Mouse (Mus musculus) C2C12 (cell line): ENCODE results near the gene Nav3. TPM values are rescaled to one million over a fixed set of nuclear protein-coding genes. Genes with fewer than 3 reads are reported as not detected.

ENCODE experiments used
- H3K27me3 ChIP-seq: one replicate; pipeline ENCODE4 v1.6.1; 2011; ENCODE audit not compliant: control insufficient read depth, insufficient read depth, insufficient read length
- H3K36me3 ChIP-seq: one replicate; pipeline ENCODE4 v1.6.1; 2011; ENCODE audit not compliant: control insufficient read depth, insufficient read depth
- H3K4me3 ChIP-seq: one replicate; pipeline ENCODE4 v1.5.1; 2011; ENCODE audit warnings: mild to moderate bottlenecking, control low read depth; ENCODE audit not compliant: poor library complexity, insufficient read depth, severe bottlenecking
- H3K79me2 ChIP-seq: one replicate; pipeline ENCODE4 v1.6.1; 2011; ENCODE audit not compliant: control insufficient read depth, insufficient read depth
- H3K79me3 ChIP-seq: one replicate; pipeline ENCODE4 v1.6.1; 2011; ENCODE audit warnings: low read depth, control low read depth
- H3ac ChIP-seq: one replicate; pipeline ENCODE3; 2011; ENCODE audit warnings: low read depth; ENCODE audit not compliant: control insufficient read depth, insufficient read length
- CEBPB ChIP-seq: IDR thresholded peaks from one replicate; pipeline ENCODE4 v1.6.1; 2011; ENCODE audit warnings: low read depth, mild to moderate bottlenecking, control low read depth, moderate library complexity
- CTCF ChIP-seq: IDR thresholded peaks from one replicate; pipeline ENCODE4 v1.5.1; 2011; ENCODE audit not compliant: control insufficient read depth, insufficient read depth, insufficient read length
- FOSL1 ChIP-seq: IDR thresholded peaks from one replicate; pipeline ENCODE4 v1.8.0; 2011; ENCODE audit warnings: mild to moderate bottlenecking, low read length; ENCODE audit not compliant: poor library complexity, insufficient read depth, severe bottlenecking
- MAX ChIP-seq: IDR thresholded peaks from one replicate; pipeline ENCODE4 v1.6.1; 2011; ENCODE audit warnings: mild to moderate bottlenecking, control low read depth
- MYOD1 ChIP-seq: IDR thresholded peaks from one replicate; pipeline ENCODE4 v1.6.1; 2011; ENCODE audit warnings: low read depth; ENCODE audit not compliant: control insufficient read depth, insufficient read length
- MYOG ChIP-seq: IDR thresholded peaks from one replicate; pipeline ENCODE4 v1.6.1; 2011; ENCODE audit not compliant: control insufficient read depth, insufficient read length; ENCODE audit errors: extremely low read depth
- USF1 ChIP-seq: IDR thresholded peaks from one replicate; pipeline ENCODE4 v1.6.1; 2011; ENCODE audit warnings: low read depth, mild to moderate bottlenecking, control low read depth, moderate library complexity
- polyA plus RNA-seq: library from polyadenylated mRNA; unstranded; fragments of >200 nt; fragmentation: generic; extraction: Trizol; gene quantifications from one replicate; pipeline ENCODE4 v1.2.1, GENCODE M21; 2012; ENCODE audit warnings: missing spikeins

The Nav3 gene
- polyA plus RNA-seq, 1 experiment = 5.0 TPM

DNA sequence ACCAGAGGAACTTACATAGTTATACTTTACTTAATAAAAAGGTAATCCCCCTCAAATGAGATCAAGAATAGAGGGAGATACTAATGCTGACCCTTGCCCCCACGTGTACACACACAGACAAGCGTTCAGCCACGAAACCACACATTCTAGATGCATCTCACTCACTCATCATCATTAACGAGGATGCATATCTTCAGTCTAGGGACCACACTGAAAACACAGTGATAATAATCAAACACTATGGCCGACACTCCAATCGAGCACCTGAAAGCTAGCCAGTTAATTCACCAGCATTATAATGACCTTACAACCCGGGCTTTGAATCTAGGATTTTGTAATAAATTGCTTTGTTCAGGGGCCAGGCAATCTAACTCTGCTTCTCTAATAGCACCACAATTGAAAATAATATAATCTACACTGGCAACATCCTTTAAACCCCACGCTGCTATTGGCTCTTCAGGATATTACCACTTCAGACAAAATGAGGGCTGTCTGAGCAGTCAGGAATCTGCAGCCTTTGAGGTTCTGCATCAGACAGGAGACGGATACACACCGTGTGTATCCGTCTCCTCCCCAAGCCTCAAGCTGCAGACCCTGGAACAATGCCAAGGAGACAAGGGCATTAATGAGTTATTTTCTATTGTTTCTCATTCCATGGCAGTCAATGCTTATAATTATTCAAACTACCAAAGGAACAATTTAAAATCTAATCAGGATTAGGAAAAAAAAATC is 83.1 kb downstream of the Nav3 start:
- no peaks in the 10 kb centered on the region for H3K27me3 ChIP-seq
- H3K4me3 ChIP-seq = no peak overlapping the region

DNA sequence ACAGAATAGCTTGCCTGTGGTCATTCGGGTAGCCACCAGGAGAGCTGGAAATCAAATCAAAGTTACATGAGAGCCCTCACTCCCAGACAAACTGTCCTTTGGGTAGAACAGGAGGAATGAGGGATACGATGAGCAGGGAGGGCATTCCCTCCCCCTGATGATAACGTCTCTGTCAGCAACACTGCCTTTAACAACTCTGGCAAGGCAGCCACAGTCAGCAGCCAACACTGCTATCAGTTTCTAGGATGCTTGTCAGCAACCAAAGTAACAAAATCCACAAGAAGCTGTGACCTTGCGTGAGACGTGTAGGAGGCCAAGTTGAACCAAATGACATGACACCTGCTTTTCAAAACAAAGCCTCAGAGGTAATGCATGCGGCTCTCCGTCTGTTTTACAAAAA is 103.9 kb downstream of the Nav3 start:
- Histone ChIP-seq H3K36me3 (no peaks in the 10 kb centered on the region), H3K79me3 (no peaks in the 10 kb centered on the region), H3ac (no peak overlapping the region), H3K4me3 (no peak overlapping the region), H3K27me3 (no peaks in the 10 kb centered on the region), H3K79me2 (no peaks in the 10 kb centered on the region)
- no peak for TF ChIP-seq USF1
- no peak for TF ChIP-seq MAX
- no peak for TF ChIP-seq MYOG
- TF ChIP-seq FOSL1 = no peak
- no peak for TF ChIP-seq CTCF
- TF ChIP-seq MYOD1 = no peak
- no peak for TF ChIP-seq CEBPB

More for the DNA sequence above, 83.1 kb downstream of the Nav3 start:
- Histone ChIP-seq H3ac (no peak overlapping the region), H3K79me3 (no peaks in the 10 kb centered on the region), H3K36me3 (no peaks in the 10 kb centered on the region), H3K79me2 (no peaks in the 10 kb centered on the region)
- TF ChIP-seq USF1 (no peak), CEBPB (no peak), MYOD1 (no peak), MYOG (no peak), MAX (no peak), FOSL1 (no peak), CTCF (no peak)

DNA sequence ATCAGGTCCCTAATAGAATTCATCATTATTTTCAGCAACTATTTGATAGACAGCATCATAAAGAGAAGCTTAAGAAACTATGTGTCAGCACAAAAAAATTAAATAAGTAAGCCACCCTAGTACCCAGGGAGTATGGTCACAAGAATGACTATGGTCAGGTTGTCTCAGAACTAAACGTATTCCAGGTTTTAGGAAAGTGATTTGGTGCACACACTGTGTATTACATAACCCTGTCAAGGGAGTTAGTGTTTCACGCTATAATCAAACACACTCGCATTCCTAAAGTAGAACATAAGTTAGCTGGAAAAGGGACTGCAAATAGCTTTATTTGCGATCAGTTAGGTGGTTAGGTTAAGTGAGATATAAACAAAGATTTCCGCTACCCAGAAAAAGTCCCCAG is 126.0 kb downstream of the Nav3 start:
- Histone ChIP-seq H3K79me2 (no peaks in the 10 kb centered on the region), H3K79me3 (no peaks in the 10 kb centered on the region), H3K36me3 (no peaks in the 10 kb centered on the region), H3ac (no peak overlapping the region), H3K27me3 (no peaks in the 10 kb centered on the region), H3K4me3 (no peak overlapping the region)
- TF ChIP-seq FOSL1 (no peak), CTCF (no peak), MYOD1 (no peak), CEBPB (no peak), USF1 (no peak), MYOG (no peak), MAX (no peak)

DNA sequence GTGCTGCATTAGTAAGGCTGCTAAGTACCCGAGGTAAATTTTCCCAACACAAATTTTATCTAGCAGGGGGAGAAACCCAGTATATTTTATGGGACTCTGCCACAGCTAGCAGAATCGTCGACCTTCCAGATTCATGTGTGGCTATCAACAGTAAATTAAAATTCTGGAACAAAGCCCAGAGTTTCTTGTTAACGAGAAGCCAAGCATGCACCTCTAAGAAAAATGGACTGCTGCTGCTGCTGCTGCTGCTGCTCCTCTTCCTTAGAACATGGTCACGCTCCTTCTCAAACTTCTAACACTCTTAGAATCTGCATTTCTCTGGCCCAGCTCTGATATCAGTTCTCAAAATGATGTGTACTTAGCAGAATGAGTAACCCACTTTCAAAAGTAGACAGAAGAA is 126.4 kb downstream of the Nav3 start:
- Histone ChIP-seq H3K27me3 (no peaks in the 10 kb centered on the region), H3K79me3 (no peaks in the 10 kb centered on the region), H3K4me3 (no peak overlapping the region), H3K79me2 (no peaks in the 10 kb centered on the region), H3ac (no peak overlapping the region), H3K36me3 (no peaks in the 10 kb centered on the region)
- TF ChIP-seq MYOD1 (no peak), USF1 (no peak), MYOG (no peak), FOSL1 (no peak)

DNA sequence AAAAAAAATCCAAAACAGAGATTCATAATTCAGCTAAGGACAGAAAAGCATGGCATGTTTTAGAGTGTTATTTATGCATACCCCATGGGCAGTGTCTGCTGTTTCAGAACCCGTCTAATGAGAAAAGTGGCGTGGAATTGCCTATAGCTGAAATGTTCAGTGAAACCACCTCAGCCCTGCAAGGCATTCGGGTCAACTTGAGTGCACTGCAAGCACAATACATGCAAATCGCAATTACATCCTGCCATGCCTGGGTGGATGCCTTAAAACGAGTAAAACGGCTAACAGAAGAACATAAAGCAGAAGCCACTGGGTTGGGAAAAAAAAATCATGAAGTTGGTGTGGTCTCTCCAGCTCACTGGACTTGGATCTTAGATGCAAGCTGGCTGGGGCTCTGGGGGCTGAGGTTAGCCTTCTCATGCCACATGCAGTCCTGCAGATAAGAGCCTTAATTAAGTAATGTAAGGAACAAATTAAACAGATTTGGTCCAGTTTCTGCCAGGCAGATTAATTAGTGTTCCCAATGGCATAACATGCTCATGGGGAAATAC is 133.8 kb downstream of the Nav3 start:
- Histone ChIP-seq H3K79me3 (no peaks in the 10 kb centered on the region), H3K36me3 (no peaks in the 10 kb centered on the region), H3K79me2 (no peaks in the 10 kb centered on the region), H3K27me3 (no peaks in the 10 kb centered on the region), H3K4me3 (no peak overlapping the region), H3ac (no peak overlapping the region)
- no peak for TF ChIP-seq FOSL1
- no peak for TF ChIP-seq USF1
- TF ChIP-seq MYOD1 = no peak
- TF ChIP-seq MYOG = no peak
- no peak for TF ChIP-seq CEBPB
- TF ChIP-seq MAX = no peak
- TF ChIP-seq CTCF = no peak

DNA sequence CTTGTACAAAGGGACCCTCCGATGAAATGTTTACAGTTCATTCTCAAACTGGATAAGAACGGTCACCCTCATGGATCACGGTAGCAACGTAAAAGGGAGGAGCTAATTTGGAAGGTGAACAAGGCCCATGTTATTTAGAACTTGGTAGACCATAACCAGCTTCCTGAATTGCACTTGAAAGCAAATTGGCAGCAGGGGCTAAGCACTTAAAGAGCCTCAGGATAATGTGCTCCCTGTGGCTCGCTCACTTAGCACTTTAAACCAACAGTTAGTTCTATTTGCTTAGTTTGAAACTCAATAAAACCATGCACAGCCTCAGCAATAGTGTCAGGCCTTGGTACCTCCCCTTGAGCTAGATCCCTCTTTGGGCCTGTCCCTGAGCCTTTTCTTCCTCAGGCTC is 138.7 kb downstream of the Nav3 start:
- Histone ChIP-seq H3ac (no peak overlapping the region), H3K27me3 (no peaks in the 10 kb centered on the region), H3K4me3 (no peak overlapping the region), H3K79me2 (no peaks in the 10 kb centered on the region), H3K79me3 (no peaks in the 10 kb centered on the region), H3K36me3 (no peaks in the 10 kb centered on the region)
- TF ChIP-seq USF1 (no peak), MYOD1 (no peak), FOSL1 (no peak), MAX (no peak), CTCF (no peak), MYOG (no peak), CEBPB (no peak)
